Mouse (Mus musculus) megakaryocyte, adult 5-6 weeks (primary cell): ENCODE data around the gene Rdh1. TPM values are rescaled to one million over a fixed set of nuclear protein-coding genes. Genes with fewer than 3 reads are reported as not detected.

ENCODE experiments used
- total RNA-seq, 2 experiments: library from RNA; stranded (forward) in 1 of 2; stranded (reverse) in 1 of 2; fragments of 153-499, 151-499 nt in 1 of 2; fragments of 221-1000, 200-1000 nt in 1 of 2; gene quantifications; 2 replicates each; pipeline versions ENCODE4 v1.2.3 to v1.2.4; 2015 to 2017

Rdh1 gene
- total RNA-seq, 2 experiments from 2014 or later: not detected

Other genes with a start within 250 kb of the Rdh1 start
- gene Ndufa4l2, start 244.8 kb upstream of the Rdh1 start, total RNA-seq (2015): not detected in 2 replicates
- gene Ndufa4l2, start 244.8 kb upstream of the Rdh1 start, total RNA-seq (2017): not detected in 2 replicates
- gene Shmt2, start 237.3 kb upstream of the Rdh1 start, total RNA-seq (2015): 31.3 and 31.9 TPM in 2 replicates
- gene Shmt2, start 237.3 kb upstream of the Rdh1 start, total RNA-seq (2017): 27.8 and 33.1 TPM in 2 replicates
- gene Nxph4, start 225.2 kb upstream of the Rdh1 start, total RNA-seq (2015): not detected in 2 replicates
- gene Nxph4, start 225.2 kb upstream of the Rdh1 start, total RNA-seq (2017): not detected in 2 replicates
- gene Lrp1, start 138.6 kb upstream of the Rdh1 start, total RNA-seq (2015): 85.5 and 104 TPM in 2 replicates
- gene Lrp1, start 138.6 kb upstream of the Rdh1 start, total RNA-seq (2017): 62.4 and 72.2 TPM in 2 replicates
- gene Stat6, start 116.7 kb upstream of the Rdh1 start, total RNA-seq (2015): 82.5 and 89.6 TPM in 2 replicates
- gene Stat6, start 116.7 kb upstream of the Rdh1 start, total RNA-seq (2017): 120 and 128 TPM in 2 replicates
- 15.2 and 18.4 TPM in 2 replicates for gene Nemp1, start 92.8 kb upstream of the Rdh1 start, total RNA-seq (2015)
- gene Nemp1, start 92.8 kb upstream of the Rdh1 start, total RNA-seq (2017): 17.0 and 17.5 TPM in 2 replicates
- gene Nab2, start 91.2 kb upstream of the Rdh1 start, total RNA-seq (2015): 2.0 and 2.6 TPM in 2 replicates
- 2.3 and 2.4 TPM in 2 replicates for gene Nab2, start 91.2 kb upstream of the Rdh1 start, total RNA-seq (2017)
- gene Myo1a, start 54.6 kb upstream of the Rdh1 start, total RNA-seq (2015): 0.16 TPM in 1 of 2 replicates, not detected in the other
- 0.20 TPM in 1 of 2 replicates, not detected in the other for gene Myo1a, start 54.6 kb upstream of the Rdh1 start, total RNA-seq (2017)
- gene Tac2, start 35.2 kb upstream of the Rdh1 start, total RNA-seq (2015): 1.1 and 1.8 TPM in 2 replicates
- 0.37 and 0.51 TPM in 2 replicates for gene Tac2, start 35.2 kb upstream of the Rdh1 start, total RNA-seq (2017)
- gene Zbtb39, start 20.2 kb upstream of the Rdh1 start, total RNA-seq (2015): 3.3 and 5.1 TPM in 2 replicates
- 3.2 and 4.3 TPM in 2 replicates for gene Zbtb39, start 20.2 kb upstream of the Rdh1 start, total RNA-seq (2017)
- not detected in 2 replicates for gene Gpr182, start 8.0 kb upstream of the Rdh1 start, total RNA-seq (2015)
- gene Gpr182, start 8.0 kb upstream of the Rdh1 start, total RNA-seq (2017): 0.11 TPM in 1 of 2 replicates, not detected in the other
- not detected in 2 replicates for gene Rdh16f1, start 66 bp downstream of the Rdh1 start, total RNA-seq (2015)
- gene Rdh16f1, start 66 bp downstream of the Rdh1 start, total RNA-seq (2017): not detected in 2 replicates
- not detected in 2 replicates for gene Rdh9, start 16.7 kb downstream of the Rdh1 start, total RNA-seq (2015)
- not detected in 2 replicates for gene Rdh9, start 16.7 kb downstream of the Rdh1 start, total RNA-seq (2017)
- not detected in 2 replicates for gene Rdh16, start 41.4 kb downstream of the Rdh1 start, total RNA-seq (2015)
- gene Rdh16, start 41.4 kb downstream of the Rdh1 start, total RNA-seq (2017): not detected in 2 replicates
- not detected in 2 replicates for gene Rdh19, start 90.2 kb downstream of the Rdh1 start, total RNA-seq (2015)
- not detected in 2 replicates for gene Rdh19, start 90.2 kb downstream of the Rdh1 start, total RNA-seq (2017)
- not detected in 2 replicates for gene Rdh16f2, start 106.8 kb downstream of the Rdh1 start, total RNA-seq (2015)
- not detected in 2 replicates for gene Rdh16f2, start 106.8 kb downstream of the Rdh1 start, total RNA-seq (2017)
- gene Rdh7, start 129.1 kb downstream of the Rdh1 start, total RNA-seq (2015): not detected in 2 replicates
- gene Rdh7, start 129.1 kb downstream of the Rdh1 start, total RNA-seq (2017): not detected in 2 replicates
- not detected in 2 replicates for gene Sdr9c7, start 138.8 kb downstream of the Rdh1 start, total RNA-seq (2015)
- not detected in 2 replicates for gene Sdr9c7, start 138.8 kb downstream of the Rdh1 start, total RNA-seq (2017)
- gene Hsd17b6, start 247.9 kb downstream of the Rdh1 start, total RNA-seq (2015): not detected in 2 replicates
- gene Hsd17b6, start 247.9 kb downstream of the Rdh1 start, total RNA-seq (2017): not detected in 2 replicates